Comparison of ENCODE assay signal across 16 mouse cellular contexts in genomic region chr1:35942222-35942621, GRCm38 (mm10).
DNase-seq lines count a peak whose midpoint lies in the region; ATAC-seq and TF ChIP-seq lines count a peak whose summit lies in the region.
"Had no signal": no experiment of that assay in that cellular context is flagged by ENCODE, and none has a peak within 500 bp of the region (broad histone marks: within the 10 kb centered on the region; RNA-seq: fewer than 3 reads in every experiment).

No protein-coding gene starts in this region.

- H3K4me3 ChIP-seq in forebrain, embryonic 10.5 days = no peak overlapping the region
- no peak overlapping the region for H3K4me3 ChIP-seq in forebrain, postnatal 0 days (ENCODE audit: low read depth, low read length)
- no peak overlapping the region for H3K4me3 ChIP-seq in heart, embryonic 16.5 days (ENCODE audit: low read length)
- H3K4me3 ChIP-seq in hindbrain, embryonic 12.5 days = no peak overlapping the region
- no peak overlapping the region for H3K4me3 ChIP-seq in midbrain, embryonic 13.5 days (replicated peaks)
- H3K4me3 ChIP-seq: embryonic facial prominence, embryonic 15.5 days had no signal

- H3K9ac ChIP-seq in forebrain, postnatal 0 days = no peak overlapping the region
- H3K9ac ChIP-seq in heart, embryonic 16.5 days (ENCODE audit: low read length) = no peak overlapping the region
- no peak overlapping the region for H3K9ac ChIP-seq in hindbrain, embryonic 12.5 days
- H3K9ac ChIP-seq in midbrain, embryonic 13.5 days (replicated peaks) = no peak overlapping the region
- H3K9ac ChIP-seq: embryonic facial prominence, embryonic 15.5 days; liver, postnatal 0 days had no signal

- no peak for DNase-seq in forebrain, embryonic 10.5 days (ENCODE audit: extremely low spot score, low spot score)
- DNase-seq in forebrain, postnatal 0 days = no peak
- DNase-seq in heart, postnatal 36 days = no peak
- DNase-seq in cerebellum, adult 8-10 months = no peak
- DNase-seq: adrenal gland, adult 8-10 months; cerebellum, adult 18-20 months; liver, postnatal 0 days; lung, postnatal 4 days; thymus, postnatal 25 days had no signal

- intact Hi-C loops in heart, postnatal 36 days (cut with DNase I) = no loop called here

- H3K9me3 ChIP-seq in forebrain, embryonic 10.5 days = peaks cover 5% of the 10 kb centered on the region; the same call in 1 of the 2 replicates
- H3K9me3 ChIP-seq in forebrain, postnatal 0 days (ENCODE audit: low read length) = no peaks in the 10 kb centered on the region
- H3K9me3 ChIP-seq in heart, embryonic 16.5 days (replicated peaks; ENCODE audit: control insufficient read depth, low read length) = no peaks in the 10 kb centered on the region
- H3K9me3 ChIP-seq in hindbrain, embryonic 12.5 days (replicated peaks) = no peaks in the 10 kb centered on the region
- H3K9me3 ChIP-seq in midbrain, embryonic 13.5 days = no peaks in the 10 kb centered on the region
- H3K9me3 ChIP-seq: embryonic facial prominence, embryonic 15.5 days had no signal

- 76% methylated on average over 7 of the region's 7 CpGs for WGBS in forebrain, embryonic 10.5 days
- 51% methylated on average over 7 of the region's 7 CpGs for WGBS in forebrain, postnatal 0 days
- WGBS in heart, embryonic 16.5 days = 34% methylated on average over 7 of the region's 7 CpGs
- 54% methylated on average over 7 of the region's 7 CpGs for WGBS in hindbrain, embryonic 12.5 days
- 46% methylated on average over 7 of the region's 7 CpGs for WGBS in midbrain, embryonic 13.5 days

- H3K4me2 ChIP-seq in forebrain, postnatal 0 days (ENCODE audit: low read depth) = no peak overlapping the region
- peak overlapping the region; percentile 19; the same call in 1 of the 2 replicates for H3K4me2 ChIP-seq in heart, embryonic 16.5 days (ENCODE audit: low read depth, low read length)
- H3K4me2 ChIP-seq in hindbrain, embryonic 12.5 days (replicated peaks) = no peak overlapping the region
- no peak overlapping the region for H3K4me2 ChIP-seq in midbrain, embryonic 13.5 days (replicated peaks)
- H3K4me2 ChIP-seq: embryonic facial prominence, embryonic 15.5 days had no signal

- peak overlapping the region; percentile 77 for H3K27ac ChIP-seq in forebrain, embryonic 10.5 days
- no peak overlapping the region for H3K27ac ChIP-seq in forebrain, postnatal 0 days (ENCODE audit: low read depth, low read length)
- peak overlapping the region; percentile 78 for H3K27ac ChIP-seq in heart, embryonic 16.5 days (ENCODE audit: low read length)
- H3K27ac ChIP-seq in hindbrain, embryonic 12.5 days = 0 out of 2 replicates have a peak overlapping the region, but pooled peaks have one; percentile 58
- peak overlapping the region; percentile 80 for H3K27ac ChIP-seq in midbrain, embryonic 13.5 days
- H3K27ac ChIP-seq: embryonic facial prominence, embryonic 15.5 days; kidney, postnatal 0 days had no signal

- ATAC-seq in forebrain, postnatal 0 days = no peak
- 0 out of 2 replicates have a peak, but pooled peaks have one; percentile 20 for ATAC-seq in heart, embryonic 16.5 days (replicated peaks; ENCODE audit: extremely low read depth, insufficient read depth, low FRiP score)
- peak; percentile 41 for ATAC-seq in hindbrain, embryonic 12.5 days (ENCODE audit: low FRiP score)
- ATAC-seq in midbrain, embryonic 13.5 days = peak; percentile 53
- ATAC-seq in inflammation-experienced regulatory T-cells, adult 6 months = no peak
- ATAC-seq: intestine, embryonic 16.5 days; liver, postnatal 0 days had no signal

- no peaks in the 10 kb centered on the region for H3K27me3 ChIP-seq in forebrain, embryonic 10.5 days (ENCODE audit: poor library complexity, severe bottlenecking)
- H3K27me3 ChIP-seq in forebrain, postnatal 0 days (ENCODE audit: insufficient read depth, low read length) = no peaks in the 10 kb centered on the region
- H3K27me3 ChIP-seq in heart, embryonic 16.5 days (ENCODE audit: control insufficient read depth, insufficient read depth, low read length) = no peaks in the 10 kb centered on the region
- no peaks in the 10 kb centered on the region for H3K27me3 ChIP-seq in hindbrain, embryonic 12.5 days
- H3K27me3 ChIP-seq in midbrain, embryonic 13.5 days = no peaks in the 10 kb centered on the region
- H3K27me3 ChIP-seq: embryonic facial prominence, embryonic 15.5 days had no signal

- no peaks in the 10 kb centered on the region for H3K36me3 ChIP-seq in forebrain, embryonic 10.5 days (replicated peaks)
- no peaks in the 10 kb centered on the region for H3K36me3 ChIP-seq in forebrain, postnatal 0 days (ENCODE audit: insufficient read depth)
- H3K36me3 ChIP-seq in heart, embryonic 16.5 days (ENCODE audit: control insufficient read depth, insufficient read depth) = no peaks in the 10 kb centered on the region
- H3K36me3 ChIP-seq in hindbrain, embryonic 12.5 days = no peaks in the 10 kb centered on the region
- H3K36me3 ChIP-seq in midbrain, embryonic 13.5 days = no peaks in the 10 kb centered on the region
- H3K36me3 ChIP-seq: embryonic facial prominence, embryonic 15.5 days had no signal

- peaks cover 42% of the 10 kb centered on the region for H3K4me1 ChIP-seq in forebrain, embryonic 10.5 days
- H3K4me1 ChIP-seq in forebrain, postnatal 0 days (ENCODE audit: insufficient read depth) = no peaks in the 10 kb centered on the region
- H3K4me1 ChIP-seq in heart, embryonic 16.5 days (ENCODE audit: control insufficient read depth, insufficient read depth, low read length) = peaks cover 29% of the 10 kb centered on the region
- H3K4me1 ChIP-seq in hindbrain, embryonic 12.5 days = peaks cover 31% of the 10 kb centered on the region
- H3K4me1 ChIP-seq in midbrain, embryonic 13.5 days (replicated peaks) = peaks cover 47% of the 10 kb centered on the region
- H3K4me1 ChIP-seq: embryonic facial prominence, embryonic 15.5 days had no signal

- TF ChIP-seq CTCF in forebrain, postnatal 0 days (IDR thresholded peaks at IDR 0.05; ENCODE audit: low read depth) = no peak

Comparison
In these comparisons a context has a peak if more than half of its experiments do, and no peak if none do; other contexts are left out.
1. ATAC-seq: peak in heart, embryonic 16.5 days (single experiment), hindbrain, embryonic 12.5 days (single experiment) and midbrain, embryonic 13.5 days (single experiment); none in forebrain, postnatal 0 days (single experiment) and inflammation-experienced regulatory T-cells, adult 6 months (single experiment).